Mouse (Mus musculus): Measurements from ENCODE around the gene Dnmbp. TPM values are rescaled to one million over a fixed set of nuclear protein-coding genes. Genes with fewer than 3 reads are reported as not detected.

Gene Dnmbp
- polyA plus RNA-seq, 1 experiment = 2.0 TPM

DNA sequence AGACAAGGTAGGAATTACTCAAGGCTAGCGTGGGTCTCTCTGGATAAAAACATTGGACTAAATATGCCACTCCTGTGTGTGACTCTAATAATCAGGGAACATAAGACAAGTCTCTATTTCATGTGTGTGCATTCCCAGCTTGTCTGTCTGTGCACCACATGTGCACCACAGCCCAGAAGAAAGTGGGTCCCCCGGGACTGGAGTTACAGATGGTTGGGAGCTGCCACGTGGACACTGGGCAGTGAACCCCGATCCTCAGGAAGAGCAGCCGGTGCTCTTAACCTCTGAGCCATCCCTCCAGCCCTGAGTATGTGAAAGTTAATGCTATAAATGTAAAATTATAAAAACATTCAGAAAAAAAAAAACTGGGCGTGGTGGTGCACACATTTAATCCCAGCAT is 22.2 kb downstream of the Dnmbp start:
- TF ChIP-seq GATA1 (IDR thresholded peaks at IDR 0.05; ENCODE audit: borderline replicate concordance, low read length) (no peak), FLI1 (IDR thresholded peaks at IDR 0.05; ENCODE audit: low read length) (no peak)
- Histone ChIP-seq H3K36me3 (replicated peaks; ENCODE audit: low read length) (peaks cover 3% of the 10 kb centered on the region), H3K4me3 (replicated peaks) (peak overlapping the region; percentile 90), H3K4me1 (peaks cover 60% of the 10 kb centered on the region), H3K27me3 (replicated peaks) (no peaks in the 10 kb centered on the region), H3K9me3 (no peaks in the 10 kb centered on the region)

DNA sequence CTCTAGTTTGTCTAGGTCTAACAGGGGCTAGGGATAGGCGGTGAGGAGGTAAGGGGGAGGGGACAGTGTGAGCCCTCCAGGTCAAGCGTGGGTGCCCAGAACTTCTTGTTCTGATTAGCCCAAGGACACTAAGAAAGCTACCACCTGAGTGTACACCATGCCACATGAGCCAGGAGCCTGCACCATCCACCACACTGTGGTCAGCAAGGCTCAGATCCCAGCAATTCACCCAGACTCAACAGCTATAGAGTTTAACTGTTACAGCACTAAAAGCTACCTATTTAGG is 22.6 kb downstream of the Dnmbp start:
- peaks cover 63% of the 10 kb centered on the region for H3K4me1 ChIP-seq
- H3K36me3 ChIP-seq (replicated peaks; ENCODE audit: low read length) = peaks cover 3% of the 10 kb centered on the region
- TF ChIP-seq FLI1 (IDR thresholded peaks at IDR 0.05; ENCODE audit: low read length) = no peak
- no peak for TF ChIP-seq GATA1 (IDR thresholded peaks at IDR 0.05; ENCODE audit: borderline replicate concordance, low read length)
- no peaks in the 10 kb centered on the region for H3K9me3 ChIP-seq
- H3K27me3 ChIP-seq (replicated peaks) = no peaks in the 10 kb centered on the region
- peak overlapping the region; percentile 90 for H3K4me3 ChIP-seq (replicated peaks)

DNA sequence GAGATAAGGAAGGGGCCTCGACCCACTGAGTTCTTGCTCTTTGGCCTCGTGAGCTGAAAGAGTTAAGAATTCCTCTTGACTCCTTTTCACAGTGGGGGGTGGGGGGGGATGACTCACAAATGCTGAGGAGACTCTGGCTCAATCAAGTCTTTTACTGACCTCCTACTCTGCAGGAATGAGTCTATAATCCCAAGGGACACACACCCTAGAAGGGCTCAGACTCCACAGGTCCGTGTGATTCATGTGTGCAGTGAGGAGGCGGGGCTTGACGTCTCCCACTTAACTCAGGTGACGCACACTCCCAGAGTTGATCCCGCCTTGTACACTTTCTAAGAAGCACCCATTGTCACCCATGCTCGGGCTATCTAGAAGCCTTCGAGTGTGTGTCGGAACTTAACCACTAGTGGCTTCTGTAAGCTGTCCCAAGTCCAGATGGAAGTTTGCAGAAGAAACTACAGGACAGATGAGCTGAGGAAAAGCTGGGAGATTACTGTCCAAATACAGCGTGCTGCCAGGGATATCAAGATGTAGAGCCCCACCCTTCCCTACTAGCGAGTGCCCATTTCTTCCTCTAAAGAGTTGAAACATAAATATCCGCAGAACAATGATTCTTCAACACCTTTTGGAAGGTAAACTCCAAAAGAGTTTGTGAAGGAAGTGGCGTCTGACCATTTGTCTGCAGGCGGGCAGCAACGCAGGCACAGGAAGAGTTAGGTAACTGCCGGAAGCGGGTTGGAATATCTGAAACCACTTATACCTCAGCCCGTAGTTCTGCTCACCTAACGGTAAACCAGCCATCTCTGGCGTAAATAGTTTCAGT is 23.2 kb downstream of the Dnmbp start:
- no peaks in the 10 kb centered on the region for H3K9me3 ChIP-seq
- no peak for TF ChIP-seq GATA1 (IDR thresholded peaks at IDR 0.05; ENCODE audit: borderline replicate concordance, low read length)
- TF ChIP-seq FLI1 (IDR thresholded peaks at IDR 0.05; ENCODE audit: low read length) = no peak
- H3K36me3 ChIP-seq (replicated peaks; ENCODE audit: low read length) = peaks cover 7% of the 10 kb centered on the region
- H3K4me1 ChIP-seq = peaks cover 61% of the 10 kb centered on the region
- no peaks in the 10 kb centered on the region for H3K27me3 ChIP-seq (replicated peaks)
- peak overlapping the region; percentile 90 for H3K4me3 ChIP-seq (replicated peaks)

DNA sequence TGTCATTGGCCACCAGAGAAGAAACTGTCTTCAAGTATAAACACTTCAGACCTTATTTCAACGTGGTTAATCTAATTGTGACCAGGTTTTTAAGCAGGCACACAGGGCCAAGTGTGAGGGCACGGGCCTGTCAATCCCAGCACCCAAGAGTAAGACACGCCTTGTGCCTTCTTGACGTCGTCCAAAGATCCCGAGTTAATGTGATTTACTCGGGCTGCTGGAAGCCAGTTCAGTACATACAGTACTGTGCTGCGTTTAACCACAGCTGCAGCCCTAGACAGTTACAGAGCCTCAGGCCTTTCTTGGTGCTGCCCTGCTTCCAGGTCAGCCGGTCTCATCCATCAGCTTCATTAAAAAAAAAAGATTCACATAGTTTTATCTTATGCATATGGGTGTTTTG is 24.6 kb downstream of the Dnmbp start:
- TF ChIP-seq GATA1 (IDR thresholded peaks at IDR 0.05; ENCODE audit: borderline replicate concordance, low read length) = no peak

DNA sequence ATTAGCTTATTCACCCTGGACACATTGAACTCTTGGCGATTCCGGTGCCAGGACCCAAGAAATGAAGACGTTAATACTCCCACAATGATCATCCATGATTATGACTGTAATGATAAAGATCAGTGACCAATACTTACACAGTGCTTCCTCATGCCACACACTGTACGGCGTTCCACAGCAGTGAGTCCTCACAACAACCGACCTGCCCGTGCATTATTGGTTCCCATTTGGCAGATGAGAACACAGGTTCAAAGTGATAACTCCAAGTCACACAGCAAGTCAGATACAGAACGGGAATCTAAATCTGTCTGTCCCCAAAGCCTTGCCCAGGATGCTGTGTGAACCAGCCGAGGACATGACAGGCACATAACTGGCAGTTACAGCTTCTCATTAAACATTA is 25.0 kb downstream of the Dnmbp start:
- no peak overlapping the region for H3K4me3 ChIP-seq (replicated peaks)
- H3K4me1 ChIP-seq = peaks cover 44% of the 10 kb centered on the region
- TF ChIP-seq GATA1 (IDR thresholded peaks at IDR 0.05; ENCODE audit: borderline replicate concordance, low read length) = no peak
- TF ChIP-seq FLI1 (IDR thresholded peaks at IDR 0.05; ENCODE audit: low read length) = no peak
- peaks cover 24% of the 10 kb centered on the region for H3K36me3 ChIP-seq (replicated peaks; ENCODE audit: low read length)
- H3K9me3 ChIP-seq = no peaks in the 10 kb centered on the region
- H3K27me3 ChIP-seq (replicated peaks) = no peaks in the 10 kb centered on the region

More for the DNA sequence above, 24.6 kb downstream of the Dnmbp start:
- H3K36me3 ChIP-seq (replicated peaks; ENCODE audit: low read length) = peaks cover 19% of the 10 kb centered on the region
- peaks cover 49% of the 10 kb centered on the region for H3K4me1 ChIP-seq
- H3K4me3 ChIP-seq (replicated peaks) = no peak overlapping the region
- no peaks in the 10 kb centered on the region for H3K27me3 ChIP-seq (replicated peaks)
- H3K9me3 ChIP-seq = no peaks in the 10 kb centered on the region

DNA sequence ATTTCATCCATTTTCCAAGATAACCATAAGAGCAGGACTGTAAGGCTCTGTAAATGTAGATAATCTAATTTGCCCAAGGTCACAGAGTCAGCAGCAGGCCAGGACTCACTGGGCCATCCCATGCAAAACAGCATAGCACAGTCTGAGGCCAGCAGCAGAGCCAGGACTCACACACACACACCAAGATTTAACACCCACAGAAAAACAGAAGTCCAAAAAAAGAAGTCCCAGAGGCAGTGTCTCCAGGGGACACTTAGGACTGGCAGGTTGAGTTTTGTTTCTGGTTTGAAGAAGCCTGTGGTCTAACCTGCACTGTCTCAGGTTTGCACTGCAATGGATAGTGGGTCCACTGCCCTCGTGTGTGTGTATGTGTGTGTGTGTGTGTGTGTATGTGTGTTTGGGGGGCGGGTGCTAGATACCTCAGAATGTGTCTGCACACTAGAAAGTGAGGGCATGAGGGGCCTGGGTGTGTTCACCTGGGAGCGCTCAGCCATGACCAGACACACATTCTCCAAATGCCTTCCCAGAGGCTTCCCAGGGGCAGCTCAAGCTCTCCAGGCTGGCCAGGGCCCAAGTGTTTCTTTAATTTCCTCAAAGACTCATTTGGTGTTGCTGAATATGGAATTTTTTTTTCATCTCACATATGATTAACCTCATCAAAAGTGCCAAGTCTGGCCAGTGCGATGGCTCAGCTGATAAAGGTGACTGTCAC is 27.1 kb downstream of the Dnmbp start:
- peaks cover 37% of the 10 kb centered on the region for H3K36me3 ChIP-seq (replicated peaks; ENCODE audit: low read length)
- TF ChIP-seq FLI1 (IDR thresholded peaks at IDR 0.05; ENCODE audit: low read length) = no peak
- TF ChIP-seq GATA1 (IDR thresholded peaks at IDR 0.05; ENCODE audit: borderline replicate concordance, low read length) = no peak
- H3K27me3 ChIP-seq (replicated peaks) = no peaks in the 10 kb centered on the region
- H3K4me1 ChIP-seq = peaks cover 27% of the 10 kb centered on the region
- no peak overlapping the region for H3K4me3 ChIP-seq (replicated peaks)
- H3K9me3 ChIP-seq = no peaks in the 10 kb centered on the region

DNA sequence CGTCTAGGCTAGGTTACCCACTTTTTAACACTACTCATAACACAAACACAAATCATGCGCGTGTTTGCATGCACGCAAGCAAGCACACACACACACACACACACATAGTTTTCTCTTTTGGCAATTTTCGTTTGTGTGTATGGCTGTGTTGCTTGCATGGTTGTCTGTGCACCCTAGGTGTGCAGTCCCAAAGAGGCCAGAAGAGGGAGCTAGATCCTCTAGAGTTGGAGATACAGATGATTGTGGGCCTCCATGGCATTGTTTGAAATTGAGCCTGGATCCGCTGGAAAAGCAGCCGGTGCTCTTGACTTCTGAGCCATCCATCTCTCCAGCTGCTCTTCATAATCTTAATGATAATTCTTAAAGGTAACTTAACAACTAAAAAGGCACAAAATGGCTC is 33.5 kb downstream of the Dnmbp start:
- no peaks in the 10 kb centered on the region for H3K27me3 ChIP-seq (replicated peaks)
- H3K36me3 ChIP-seq (replicated peaks; ENCODE audit: low read length) = peaks cover 55% of the 10 kb centered on the region
- H3K4me3 ChIP-seq (replicated peaks) = no peak overlapping the region
- no peaks in the 10 kb centered on the region for H3K9me3 ChIP-seq
- no peak for TF ChIP-seq GATA1 (IDR thresholded peaks at IDR 0.05; ENCODE audit: borderline replicate concordance, low read length)
- no peak for TF ChIP-seq FLI1 (IDR thresholded peaks at IDR 0.05; ENCODE audit: low read length)
- H3K4me1 ChIP-seq = no peaks in the 10 kb centered on the region

DNA sequence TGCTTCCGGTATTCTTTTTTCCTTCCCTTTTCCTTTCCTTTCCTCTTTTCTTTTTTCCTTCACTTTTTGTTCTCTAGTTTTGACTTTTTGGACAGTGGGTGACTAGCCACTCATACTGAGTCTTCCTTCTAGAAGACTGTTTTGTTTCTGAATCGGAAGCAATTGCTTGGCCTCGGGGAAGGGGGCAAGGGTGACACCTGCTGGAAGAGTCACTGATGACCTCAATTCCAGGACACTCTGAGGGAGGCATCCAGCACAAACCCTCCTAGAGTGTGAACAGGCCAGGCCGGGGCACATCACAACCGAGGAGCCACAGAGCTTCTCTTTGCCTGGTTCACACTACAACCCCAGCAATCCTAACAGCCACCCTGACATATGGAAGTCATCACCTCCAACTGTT is 34.0 kb downstream of the Dnmbp start:
- Histone ChIP-seq H3K36me3 (replicated peaks; ENCODE audit: low read length) (peaks cover 55% of the 10 kb centered on the region), H3K4me1 (no peaks in the 10 kb centered on the region), H3K9me3 (no peaks in the 10 kb centered on the region), H3K4me3 (replicated peaks) (no peak overlapping the region), H3K27me3 (replicated peaks) (no peaks in the 10 kb centered on the region)
- TF ChIP-seq FLI1 (IDR thresholded peaks at IDR 0.05; ENCODE audit: low read length) (no peak), GATA1 (IDR thresholded peaks at IDR 0.05; ENCODE audit: borderline replicate concordance, low read length) (no peak)

DNA sequence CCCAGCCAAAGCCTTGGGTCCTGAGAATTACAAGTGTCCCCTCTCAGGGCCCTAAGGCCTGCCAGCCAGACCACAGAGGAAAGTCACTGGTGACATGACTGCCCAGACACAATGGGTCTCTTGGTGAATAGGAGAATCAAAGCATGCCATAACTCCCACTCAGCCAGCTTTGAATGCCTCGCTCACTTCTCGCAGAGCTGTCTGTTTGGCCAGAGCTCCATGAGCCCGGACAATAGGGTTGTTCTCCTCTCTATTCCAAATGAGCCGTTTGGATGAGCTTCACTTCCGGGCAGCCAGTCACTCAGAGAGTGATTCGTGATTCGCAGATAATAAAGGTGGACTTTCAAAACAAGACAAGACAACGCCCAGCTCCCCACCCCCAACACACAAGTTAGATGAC is 34.9 kb downstream of the Dnmbp start:
- H3K27me3 ChIP-seq (replicated peaks) = no peaks in the 10 kb centered on the region
- peaks cover 50% of the 10 kb centered on the region for H3K36me3 ChIP-seq (replicated peaks; ENCODE audit: low read length)
- no peak for TF ChIP-seq FLI1 (IDR thresholded peaks at IDR 0.05; ENCODE audit: low read length)
- TF ChIP-seq GATA1 (IDR thresholded peaks at IDR 0.05; ENCODE audit: borderline replicate concordance, low read length) = no peak
- no peak overlapping the region for H3K4me3 ChIP-seq (replicated peaks)
- no peaks in the 10 kb centered on the region for H3K9me3 ChIP-seq
- H3K4me1 ChIP-seq = no peaks in the 10 kb centered on the region

DNA sequence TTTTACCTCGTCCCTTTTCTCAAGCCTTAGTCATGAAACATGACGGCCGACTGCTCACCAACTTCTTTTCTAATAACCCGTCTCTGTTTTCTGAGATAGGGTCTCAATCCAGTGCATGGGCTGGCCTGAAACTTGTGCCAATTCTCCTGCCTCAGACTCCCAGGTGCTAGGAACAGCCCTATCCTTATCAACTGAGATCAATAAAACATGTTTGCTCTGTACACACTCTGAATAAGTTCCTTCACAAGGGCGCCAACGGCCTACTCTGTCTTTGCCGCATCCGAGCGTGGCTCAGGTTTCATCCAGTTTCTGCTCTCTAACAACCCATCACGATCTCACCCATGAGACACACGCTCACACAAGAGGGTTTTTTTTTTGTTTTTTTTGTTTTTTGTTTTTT is 35.7 kb downstream of the Dnmbp start:
- H3K36me3 ChIP-seq (replicated peaks; ENCODE audit: low read length) = peaks cover 49% of the 10 kb centered on the region
- TF ChIP-seq GATA1 (IDR thresholded peaks at IDR 0.05; ENCODE audit: borderline replicate concordance, low read length) (no peak), FLI1 (IDR thresholded peaks at IDR 0.05; ENCODE audit: low read length) (no peak)
- no peak overlapping the region for H3K4me3 ChIP-seq (replicated peaks)
- no peaks in the 10 kb centered on the region for H3K4me1 ChIP-seq
- H3K9me3 ChIP-seq = peaks cover 7% of the 10 kb centered on the region; the same call in 1 of the 2 replicates
- H3K27me3 ChIP-seq (replicated peaks) = no peaks in the 10 kb centered on the region

Measured in megakaryocyte, embryonic 14.5 days (primary cell).